Mouse (Mus musculus) kidney, adult 2 months (tissue): ENCODE measurements at regions not wholly inside any gene's neighbourhood (a gene's known extent, or its start where the extent isn't known, plus 50 kb on each side); places are given as distances from the start of the nearest gene placed in this dataset.

ENCODE experiments used
- CTCF ChIP-seq: fragments of 200-500 bp; conservative IDR thresholded peaks from 2 replicates; pipeline ENCODE4 v1.5.1; 2011; ENCODE audit warnings: low read depth, mild to moderate bottlenecking, control low read depth, low read length, moderate library complexity, mixed read lengths; ENCODE audit not compliant: insufficient read depth, insufficient read length
- POLR2A ChIP-seq: fragments of 200-500 bp; IDR thresholded peaks from one replicate; pipeline ENCODE4 v1.6.1; 2011; ENCODE audit warnings: low read depth, low read length, control low read depth

GRCm38 (mm10) chr17:81172943-81173342, 108.1 kb upstream of the Thumpd2 start:
- TF ChIP-seq CTCF (no peak), POLR2A (no peak)
